ENCODE assay signal across 17 mouse cellular contexts in the genomic region with DNA sequence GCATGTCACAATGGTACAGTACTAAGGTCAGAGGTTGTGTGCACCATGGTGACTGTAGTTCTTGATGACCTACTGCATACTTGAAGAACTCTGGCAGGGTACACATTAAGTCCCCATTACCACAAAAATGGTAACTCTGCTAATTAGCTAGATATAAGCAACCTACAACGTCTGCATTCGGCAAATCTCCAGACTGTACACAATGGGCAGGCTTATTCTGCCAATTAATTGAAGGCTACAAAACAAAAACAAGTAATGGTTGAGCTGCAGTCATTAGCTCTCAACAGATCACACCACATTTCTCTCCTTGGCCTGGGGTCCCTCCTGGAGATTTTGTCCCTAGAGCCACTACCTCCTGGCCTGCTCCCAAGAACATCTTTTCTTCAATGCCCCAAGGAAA.
"Had no signal": no experiment of that assay in that cellular context is flagged by ENCODE, and none has a peak within 500 bp of the region (broad histone marks: within the 10 kb centered on the region; RNA-seq: fewer than 3 reads in every experiment).

No protein-coding gene starts in this region.

- H3K4me1 ChIP-seq: liver, embryonic 15.5 days; midbrain, embryonic 10.5 days; stomach, embryonic 15.5 days had no signal

- ATAC-seq: liver, embryonic 12.5 days had no signal

- H3K4me3 ChIP-seq: limb, embryonic 13.5 days; liver, embryonic 12.5 days; liver, embryonic 15.5 days; lung, embryonic 15.5 days; megakaryocyte, embryonic 14.5 days; midbrain, embryonic 10.5 days; stomach, embryonic 15.5 days had no signal

- H3K27ac ChIP-seq: limb, embryonic 13.5 days; liver, embryonic 12.5 days; liver, embryonic 15.5 days; lung, embryonic 15.5 days; midbrain, embryonic 10.5 days; stomach, embryonic 15.5 days had no signal

- H3K27me3 ChIP-seq: limb, embryonic 13.5 days; liver, embryonic 12.5 days; liver, embryonic 15.5 days; lung, embryonic 15.5 days; megakaryocyte, embryonic 14.5 days; stomach, embryonic 15.5 days had no signal

- H3K4me2 ChIP-seq: limb, embryonic 13.5 days; liver, embryonic 12.5 days; liver, embryonic 15.5 days; lung, embryonic 15.5 days; stomach, embryonic 15.5 days had no signal

- H3K9ac ChIP-seq: limb, embryonic 13.5 days; liver, embryonic 12.5 days; liver, embryonic 15.5 days; lung, embryonic 15.5 days; stomach, embryonic 15.5 days had no signal

- H3K9me3 ChIP-seq: limb, embryonic 13.5 days; liver, embryonic 12.5 days; liver, embryonic 15.5 days; lung, embryonic 15.5 days; megakaryocyte, embryonic 14.5 days; midbrain, embryonic 10.5 days; stomach, embryonic 15.5 days had no signal

- H3K36me3 ChIP-seq: limb, embryonic 13.5 days; liver, embryonic 12.5 days; liver, embryonic 15.5 days; lung, embryonic 15.5 days; midbrain, embryonic 10.5 days; stomach, embryonic 15.5 days had no signal

- DNase-seq: kidney, adult 9 months; kidney, postnatal 14 days; left cerebral cortex, postnatal 4 days; liver; lung, adult 18-20 months; lung, postnatal 36 days; midbrain, embryonic 14.5 days; right cerebral cortex, postnatal 25 days; spleen, adult 18-20 months; thymus, postnatal 25 days had no signal
